Mouse (Mus musculus): ENCODE results near the gene Sfrp2.
A peak's percentile ranks its signal among the peaks of the same experiment; 100 is the strongest.

Sfrp2 gene

GRCm38 (mm10) chr3:83773281-83773680 lies 7.2 kb downstream of the Sfrp2 start:
- no peak for DNase-seq

- DNase-seq, result no peak
Measured at GRCm38 (mm10) chr3:83775403-83775802, 9.3 kb downstream of the Sfrp2 start.

- peak; percentile 64 for DNase-seq
Measured at GRCm38 (mm10) chr3:83781460-83782222, 15.5 kb downstream of the Sfrp2 start.

GRCm38 (mm10) chr3:83783716-83784469 lies 17.8 kb downstream of the Sfrp2 start:
- peak; percentile 68 for DNase-seq

GRCm38 (mm10) chr3:83784726-83785125 lies 18.6 kb downstream of the Sfrp2 start:
- DNase-seq, result peak; percentile 67

GRCm38 (mm10) chr3:83787086-83787485 lies 21.0 kb downstream of the Sfrp2 start:
- no peak for DNase-seq

GRCm38 (mm10) chr3:83787776-83788305 lies 21.7 kb downstream of the Sfrp2 start:
- peak; percentile 77 for DNase-seq

- peak; percentile 86 for DNase-seq
Measured at GRCm38 (mm10) chr3:83789651-83790451, 23.7 kb downstream of the Sfrp2 start.

- peak; percentile 27 for DNase-seq
Measured at GRCm38 (mm10) chr3:83791444-83791843, 25.3 kb downstream of the Sfrp2 start.

GRCm38 (mm10) chr3:83797098-83797497 lies 31.0 kb downstream of the Sfrp2 start:
- no peak for DNase-seq

GRCm38 (mm10) chr3:83797828-83798227 lies 31.7 kb downstream of the Sfrp2 start:
- DNase-seq, result peak; percentile 92

GRCm38 (mm10) chr3:83799486-83799885 lies 33.4 kb downstream of the Sfrp2 start:
- peak; percentile 10 for DNase-seq

GRCm38 (mm10) chr3:83801649-83802155 lies 35.6 kb downstream of the Sfrp2 start:
- DNase-seq, result peak; percentile 61

GRCm38 (mm10) chr3:83808483-83808882 lies 42.4 kb downstream of the Sfrp2 start:
- DNase-seq, result peak; percentile 18

GRCm38 (mm10) chr3:83811987-83812386 lies 45.9 kb downstream of the Sfrp2 start:
- peak; percentile 82 for DNase-seq

- peak; percentile 52 for DNase-seq
Measured at GRCm38 (mm10) chr3:83812863-83813262, 46.7 kb downstream of the Sfrp2 start.

GRCm38 (mm10) chr3:83816372-83816925 lies 50.3 kb downstream of the Sfrp2 start:
- peak; percentile 33 for DNase-seq

GRCm38 (mm10) chr3:83823774-83824173 lies 57.7 kb downstream of the Sfrp2 start:
- DNase-seq, result no peak
